Mouse (Mus musculus): ENCODE measurements around the gene Lalba.

DNA sequence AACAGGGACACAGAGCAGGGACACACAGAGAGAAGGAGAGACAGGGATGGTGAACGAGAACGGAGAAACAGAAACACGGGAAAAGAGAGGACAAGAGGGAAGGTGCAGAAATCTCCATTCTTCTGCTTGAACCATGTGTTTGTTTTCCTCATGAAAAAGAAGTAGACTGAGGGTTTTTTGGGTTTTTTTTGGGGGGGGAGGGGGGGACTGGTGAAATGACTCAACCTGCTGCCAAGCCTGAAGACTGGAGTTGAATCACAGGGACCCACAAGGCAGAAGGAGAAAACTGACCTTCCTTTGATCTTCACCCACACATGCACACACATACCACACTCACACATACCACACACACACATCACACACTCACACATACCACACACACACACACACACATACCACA lies 20.8 kb upstream of the Lalba start:
- no peak for TF ChIP-seq CTCF (IDR thresholded peaks at IDR 0.05; ENCODE audit: extremely low read depth, insufficient read depth, low read length)
- no peak for TF ChIP-seq POLR2A (IDR thresholded peaks at IDR 0.05; ENCODE audit: extremely low read depth, insufficient read depth, low read length)

Data from cortical plate, adult 2 months (tissue).